Mouse (Mus musculus) liver, embryonic 14.5 days (tissue): Measurements from ENCODE around the gene Top3a. TPM values are rescaled to one million over a fixed set of nuclear protein-coding genes. Genes with fewer than 3 reads are reported as not detected.
A peak's percentile ranks its signal among the peaks of the same experiment; 100 is the strongest.

Source experiments
- ATAC-seq: fragments of 200-750 bp; cut with Nextera tagmentation; 2 replicates; pipeline ENCODE4 v1.8.0; 2017; ENCODE audit warnings: moderate number of reproducible peaks, mild to moderate bottlenecking, moderate library complexity; ENCODE audit not compliant: insufficient read depth
- DNase-seq, 3 experiments: peaks; one replicate each; pipeline ENCODE4 v3.0.0-alpha.2; 2012 to 2013; ENCODE audit warnings: low read depth in 3 of 3, low spot score in 3 of 3
- H3K27ac ChIP-seq: fragments of 300-500 bp; sonication (generic); 2 replicates; pipeline ENCODE4 v1.5.1; 2014; ENCODE audit warnings: moderate library complexity, mild to moderate bottlenecking, control low read depth, inconsistent platforms
- H3K27me3 ChIP-seq: fragments of 300-500 bp; sonication (generic); 2 replicates; pipeline ENCODE4 v1.6.1; 2014; ENCODE audit warnings: mild to moderate bottlenecking, low read length, moderate library complexity; ENCODE audit not compliant: control insufficient read depth, insufficient read depth
- H3K36me3 ChIP-seq: fragments of 300-500 bp; sonication (generic); replicated peaks from 2 replicates; pipeline ENCODE4 v1.6.1; 2014; ENCODE audit warnings: low read depth; ENCODE audit not compliant: control insufficient read depth, insufficient read depth
- H3K4me1 ChIP-seq, 2 experiments: fragments of 200-500 bp in 1 of 2; fragments of 300-500 bp in 1 of 2; sonication (generic) in 1 of 2; replicated peaks; 2 replicates each; pipeline ENCODE4 v1.6.1; 2012 to 2014; ENCODE audit warnings: antibody characterized with exemption in 1 of 2, inconsistent platforms in 1 of 2, low read length in 1 of 2; ENCODE audit not compliant: control insufficient read depth in 2 of 2, insufficient read depth in 2 of 2
- H3K4me2 ChIP-seq: fragments of 300-500 bp; sonication (generic); 2 replicates; pipeline ENCODE4 v1.6.1; 2014; ENCODE audit warnings: low read depth, mild to moderate bottlenecking, control low read depth, moderate library complexity
- H3K4me3 ChIP-seq, 2 experiments: fragments of 200-500 bp in 1 of 2; fragments of 300-500 bp in 1 of 2; sonication (generic) in 1 of 2; 2 replicates each; pipeline ENCODE4 v1.5.1; 2012 to 2014; ENCODE audit warnings: low read depth in 2 of 2, low read length in 2 of 2, mild to moderate bottlenecking in 2 of 2, control low read depth in 1 of 2, inconsistent platforms in 1 of 2, moderate library complexity in 1 of 2; ENCODE audit not compliant: insufficient read depth in 1 of 2
- H3K9ac ChIP-seq: fragments of 300-500 bp; sonication (generic); replicated peaks from 2 replicates; pipeline ENCODE4 v1.6.1; 2014; ENCODE audit warnings: mild to moderate bottlenecking, control low read depth, moderate library complexity
- H3K9me3 ChIP-seq: fragments of 300-500 bp; sonication (generic); 2 replicates; pipeline ENCODE4 v1.6.1; 2016; ENCODE audit warnings: low read length, mixed read lengths; ENCODE audit not compliant: control insufficient read depth
- CTCF ChIP-seq: IDR thresholded peaks from 2 replicates; pipeline ENCODE4 v1.5.1; 2016; ENCODE audit warnings: antibody characterized with exemption, low read depth, control low read depth
- EP300 ChIP-seq: IDR thresholded peaks from 2 replicates; pipeline ENCODE4 v1.6.1; 2016; ENCODE audit warnings: antibody characterized with exemption, low read depth
- WGBS: fragments of 180-500 bp; shearing (Covaris S2); extraction: QIAGEN DNeasy Blood & Tissue Kit; methylation state at CpG from one replicate; pipeline ENCODE4 v1.1.7; 2014; ENCODE audit not compliant: insufficient replicate concordance; 5-methylcytosine and 5-hydroxymethylcytosine counted together
- polyA plus RNA-seq, 2 experiments: library from polyadenylated mRNA; depleted of rRNA in 1 of 2; stranded (reverse) in 1 of 2; unstranded in 1 of 2; fragments of >200 nt; fragmentation: Nextera tagmentation in 1 of 2; extraction: Ambion mirVana in 1 of 2; gene quantifications; 2 replicates each; pipeline versions ENCODE4 v1.2.1 to v1.2.3; 2012 to 2014

The Top3a gene
- polyA plus RNA-seq, 2 experiments: 4.4 to 5.0 TPM

DNA sequence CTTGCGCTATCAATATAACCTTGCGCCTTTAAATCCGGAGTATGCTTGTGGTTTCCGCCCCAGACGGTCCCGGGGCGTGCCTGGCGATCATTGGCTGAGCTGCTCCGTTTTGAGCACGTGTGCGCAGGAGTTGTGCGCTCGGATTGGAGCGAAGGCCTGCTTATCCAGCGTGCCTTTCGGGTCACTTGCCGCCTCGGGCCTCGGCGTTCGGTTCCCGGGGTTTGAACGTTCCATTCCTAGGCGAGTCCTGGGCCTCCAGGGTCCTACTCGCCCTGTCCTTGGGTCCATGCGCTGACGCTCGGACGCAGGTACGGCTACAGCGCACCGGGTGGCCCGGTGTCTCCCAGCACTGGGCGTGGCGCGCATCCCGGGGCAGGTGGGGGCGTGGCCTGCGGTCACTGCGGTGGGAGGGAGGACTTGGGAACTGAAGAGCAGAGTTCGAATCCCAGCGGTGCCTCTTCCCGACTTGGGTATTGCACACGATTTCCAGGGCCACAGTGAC is 48.9 kb downstream of the Top3a start, which contains the start of gene Mief2:
Gene Mief2 (plus strand): TSS at position 139 of the 502 bp plus-strand sequence.
- no peaks in the 10 kb centered on the region for H3K36me3 ChIP-seq
- peak within 1 kb of the TSS; percentile 92 for H3K4me2 ChIP-seq
- H3K27me3 ChIP-seq: no peaks in the 10 kb centered on the region
- no peaks in the 10 kb centered on the region for H3K9me3 ChIP-seq
- peaks cover 16 to 24% of the 10 kb centered on the region in 2 experiments for H3K4me1 ChIP-seq
- H3K27ac ChIP-seq: peak within 1 kb of the TSS; percentile 78
- peak within 1 kb of the TSS; percentile 63 to 64 for H3K4me3 ChIP-seq
- peak; percentile 89 for ATAC-seq
- under 1% methylated on average over 44 of the region's 44 CpGs for WGBS
- peak within 1 kb of the TSS; percentile 71 for H3K9ac ChIP-seq
- DNase-seq: peak; percentile 89 to 91 (median 90)
- TF ChIP-seq EP300: no peak
- TF ChIP-seq CTCF: no peak

GRCm38 (mm10) chr11:60727392-60728140 is 49.6 kb downstream of the Top3a start:
- H3K9ac ChIP-seq: peak overlapping the region; percentile 71
- peaks cover 16 to 24% of the 10 kb centered on the region in 2 experiments for H3K4me1 ChIP-seq
- TF ChIP-seq CTCF (no peak), EP300 (no peak)
- H3K36me3 ChIP-seq: no peaks in the 10 kb centered on the region
- ATAC-seq (peak; percentile 4; the same call in 1 of the 2 replicates), DNase-seq (no peak)
- no peaks in the 10 kb centered on the region for H3K9me3 ChIP-seq
- no peaks in the 10 kb centered on the region for H3K27me3 ChIP-seq
- H3K4me3 ChIP-seq: peak overlapping the region; percentile 39 to 64
- peak overlapping the region; percentile 92 for H3K4me2 ChIP-seq
- peak overlapping the region; percentile 78 for H3K27ac ChIP-seq
- 4% methylated on average over 12 of the region's 12 CpGs for WGBS

DNA sequence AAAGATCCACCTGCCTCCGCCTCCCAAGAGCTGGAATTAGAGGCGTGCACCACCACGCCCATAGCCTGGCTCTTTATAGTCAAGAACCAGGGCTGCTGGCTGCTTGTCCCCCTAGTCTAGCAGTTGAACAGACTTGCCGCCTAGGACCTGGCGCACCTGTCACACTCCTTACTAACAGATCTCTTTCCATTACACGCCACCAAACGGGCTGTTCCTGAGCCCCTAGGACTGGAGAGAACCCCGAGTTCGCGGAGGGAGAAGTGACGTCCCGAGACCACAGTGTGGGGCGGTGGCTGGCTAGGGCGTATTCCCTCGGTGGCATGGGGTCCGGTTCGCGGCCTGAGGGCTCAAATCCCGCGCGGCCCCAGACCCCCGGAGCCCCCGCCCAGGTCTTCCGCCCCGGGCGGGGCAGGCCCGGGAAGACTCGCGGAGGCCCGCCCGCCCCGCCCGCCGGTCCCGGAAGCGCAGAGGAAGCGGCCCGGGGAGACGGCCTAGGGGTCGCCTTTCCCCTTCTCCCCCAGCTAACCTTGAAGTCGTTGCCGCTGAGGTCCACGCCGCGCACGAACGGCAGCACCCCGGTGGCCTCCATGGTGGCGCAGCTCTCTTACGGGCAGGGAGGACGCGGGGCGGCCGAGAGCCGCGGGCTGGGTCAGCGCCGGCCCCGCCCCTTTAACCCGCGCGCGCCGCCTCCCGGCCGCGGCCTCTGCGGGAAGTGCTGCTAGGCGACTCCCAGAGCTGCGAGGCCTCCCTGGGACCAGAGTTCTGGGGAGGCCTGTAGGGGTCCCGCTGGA is 50.4 kb downstream of the Top3a start, which contains the start of gene Flii:
Gene Flii (minus strand): TSS at position 663 of the 791 bp plus-strand sequence.
- under 1% methylated on average over 67 of the region's 71 CpGs for WGBS
- H3K9ac ChIP-seq: peak within 1 kb of the TSS; percentile 71
- peaks cover 16 to 24% of the 10 kb centered on the region in 2 experiments for H3K4me1 ChIP-seq
- peak within 1 kb of the TSS; percentile 92 for H3K4me2 ChIP-seq
- no peaks in the 10 kb centered on the region for H3K36me3 ChIP-seq
- H3K27ac ChIP-seq: peak within 1 kb of the TSS; percentile 78
- peak within 1 kb of the TSS; percentile 64 to 90 for H3K4me3 ChIP-seq
- no peaks in the 10 kb centered on the region for H3K27me3 ChIP-seq
- DNase-seq (peak; percentile 59 to 69 (median 63)), ATAC-seq (peak; percentile 74)
- TF ChIP-seq CTCF: peak; percentile 74
- TF ChIP-seq EP300: no peak
- H3K9me3 ChIP-seq: no peaks in the 10 kb centered on the region

GRCm38 (mm10) chr11:60719263-60719662 is 57.9 kb downstream of the Top3a start:
- peak; percentile 11; the same call in 1 of the 2 replicates for ATAC-seq
- no peaks in the 10 kb centered on the region; the same call in 1 of the 2 replicates for H3K36me3 ChIP-seq

More at GRCm38 (mm10) chr11:60719263-60719662, 57.9 kb downstream of the Top3a start:
- Histone ChIP-seq H3K9ac (no peak overlapping the region), H3K4me3 (no peak overlapping the region), H3K4me2 (no peak overlapping the region), H3K27ac (no peak overlapping the region), H3K27me3 (no peaks in the 10 kb centered on the region), H3K9me3 (no peaks in the 10 kb centered on the region), H3K4me1 (no peaks in the 10 kb centered on the region; a peak in 1 of 4 replicates)
- DNase-seq: no peak
- WGBS: 39% methylated on average over 5 of the region's 5 CpGs
- TF ChIP-seq CTCF (no peak), EP300 (no peak)
